Mouse (Mus musculus): ENCODE data around the gene Ephb4.
A peak's percentile ranks its signal among the peaks of the same experiment; 100 is the strongest.

The Ephb4 gene

GRCm38 (mm10) chr5:137373371-137373950 is 23.6 kb downstream of the Ephb4 start:
- no peak for DNase-seq

- peak in 1 of 2 experiments; percentile 27 for DNase-seq
These were observed 24.7 kb downstream of the Ephb4 start for GRCm38 (mm10) chr5:137374521-137375080.

GRCm38 (mm10) chr5:137375627-137376026 is 25.7 kb downstream of the Ephb4 start:
- DNase-seq: peak; percentile 61 to 68

GRCm38 (mm10) chr5:137376198-137376597 is 26.3 kb downstream of the Ephb4 start:
- peak; percentile 47 to 59 for DNase-seq

DNA sequence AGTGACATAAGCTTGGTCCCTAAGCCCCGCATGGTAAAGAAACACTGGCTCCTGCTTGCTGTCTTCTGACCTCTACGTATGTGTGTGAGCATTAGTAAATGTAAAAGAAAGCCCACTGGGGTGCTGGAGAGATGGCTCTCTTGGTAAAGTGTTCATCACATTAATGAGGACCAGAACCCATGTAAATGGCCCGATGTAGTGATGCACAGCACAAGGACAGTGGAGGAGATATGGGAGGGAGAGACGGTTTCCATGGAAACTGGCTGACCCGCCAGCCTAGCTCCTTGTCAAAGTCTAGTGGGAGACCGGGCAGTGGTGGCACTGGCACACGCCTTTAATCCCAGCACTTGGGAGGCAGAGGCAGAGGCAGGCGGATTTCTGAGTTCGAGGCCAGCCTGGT is 26.8 kb downstream of the Ephb4 start:
- peak in 1 of 2 experiments; percentile 36 for DNase-seq

GRCm38 (mm10) chr5:137377176-137377575 is 27.3 kb downstream of the Ephb4 start:
- DNase-seq: peak; percentile 45 to 59

DNA sequence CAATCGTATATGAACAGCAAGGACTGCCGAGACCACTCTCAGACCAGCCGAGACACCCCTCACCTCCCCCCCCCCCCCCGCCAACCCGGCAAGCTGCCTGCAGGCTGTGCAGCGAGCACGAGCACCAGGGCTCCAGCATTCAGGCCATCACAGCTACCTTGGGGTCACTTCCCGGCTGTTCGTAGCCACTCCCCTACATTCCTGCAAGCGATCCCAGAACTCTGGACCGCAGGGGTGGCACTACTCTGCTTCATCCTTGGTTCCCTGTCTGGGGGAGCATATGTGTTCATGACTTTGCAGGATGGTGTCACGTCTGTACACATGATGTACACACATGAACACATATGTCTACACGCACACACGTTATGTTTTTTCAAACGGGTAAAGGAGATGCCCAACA is 27.7 kb downstream of the Ephb4 start:
- DNase-seq: peak in 1 of 2 experiments; percentile 44

DNA sequence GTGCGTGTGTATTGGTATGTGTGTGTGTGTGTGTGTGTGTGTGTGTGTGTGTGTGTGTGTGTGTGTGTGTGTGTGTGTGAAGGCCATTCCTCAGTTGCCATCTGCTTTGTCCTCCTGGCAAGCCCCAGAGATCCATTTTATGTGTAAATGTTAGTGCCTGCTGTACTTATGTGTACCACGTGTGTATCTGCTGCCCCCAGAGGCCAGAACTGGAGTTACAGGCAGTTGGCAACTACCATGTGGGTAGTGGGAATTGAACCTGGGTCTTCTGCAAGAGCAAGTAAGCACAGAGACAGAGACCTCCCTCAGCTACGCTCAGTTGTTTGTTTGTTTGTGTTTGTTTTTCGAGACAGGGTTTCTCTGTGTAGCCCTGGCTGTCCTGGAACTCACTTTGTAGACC is 31.2 kb downstream of the Ephb4 start:
- DNase-seq: peak; percentile 83 to 85

- no peak for DNase-seq
These were observed 33.5 kb downstream of the Ephb4 start for GRCm38 (mm10) chr5:137383441-137383840.

GRCm38 (mm10) chr5:137386712-137387111 is 36.8 kb downstream of the Ephb4 start:
- no peak for DNase-seq

DNA sequence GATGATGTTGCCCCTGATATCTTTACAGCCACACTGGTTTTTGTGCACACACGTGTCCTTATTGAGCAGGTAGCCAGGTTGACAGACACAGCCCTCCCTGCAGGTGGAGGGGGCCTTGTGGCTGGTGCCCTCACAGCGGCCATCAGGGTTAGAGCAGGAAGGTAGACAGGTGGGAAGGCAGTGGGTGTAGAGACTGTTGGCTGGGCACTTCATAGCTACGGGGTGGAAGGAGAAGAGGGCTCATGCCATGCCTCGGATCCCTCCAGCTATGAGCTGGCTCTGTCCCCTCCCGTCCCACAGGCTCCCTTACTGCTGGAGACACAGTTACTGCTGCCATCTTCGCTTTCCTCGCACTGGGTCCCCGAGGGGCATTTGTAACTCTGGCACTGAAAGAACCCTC is 41.7 kb downstream of the Ephb4 start:
- no peak for DNase-seq

DNA sequence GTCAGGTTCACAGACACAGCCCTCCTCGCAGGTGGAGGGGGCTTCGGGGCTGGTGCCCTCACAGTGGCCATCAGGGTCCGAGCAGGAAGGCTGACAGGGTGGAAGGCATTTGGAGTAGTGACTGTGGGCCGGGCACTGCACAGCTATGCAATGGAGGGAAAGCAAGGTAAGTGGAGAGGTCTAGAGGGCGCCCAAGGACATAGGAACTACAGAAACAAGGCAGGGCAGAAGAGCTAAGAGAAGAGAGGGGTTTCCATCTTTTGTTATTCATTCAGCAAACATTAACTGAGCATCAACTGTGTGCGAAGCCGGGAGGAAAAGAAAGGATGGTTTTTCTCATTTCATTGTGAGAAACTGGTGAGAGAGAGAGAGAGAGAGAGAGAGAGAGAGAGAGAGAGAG is 44.5 kb downstream of the Ephb4 start:
- DNase-seq: no peak

- DNase-seq: no peak
These were observed 54.2 kb downstream of the Ephb4 start for GRCm38 (mm10) chr5:137404081-137404480.

DNA sequence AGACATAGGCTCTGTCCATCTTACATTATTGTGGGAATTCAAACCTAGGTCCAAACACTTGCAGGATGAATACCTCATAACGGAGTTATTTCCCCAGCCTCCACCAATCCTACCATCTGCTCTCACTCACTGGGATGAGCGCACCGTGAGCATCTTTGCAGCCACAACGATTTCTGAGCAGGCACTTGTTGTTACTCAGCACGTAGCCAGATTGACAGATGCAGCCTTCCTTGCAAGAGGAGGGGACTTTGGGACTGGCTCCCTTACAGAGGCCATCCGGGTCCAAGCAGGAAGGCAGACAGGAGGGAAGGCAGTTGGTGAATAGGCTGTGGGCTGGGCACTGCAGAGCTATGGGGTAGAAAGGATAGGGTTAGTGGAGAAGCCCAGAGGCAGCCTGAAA is 59.5 kb downstream of the Ephb4 start:
- DNase-seq: no peak

- no peak for DNase-seq
These were observed 60.2 kb downstream of the Ephb4 start for GRCm38 (mm10) chr5:137410066-137410465.

- DNase-seq: no peak
These were observed 60.6 kb downstream of the Ephb4 start for GRCm38 (mm10) chr5:137410549-137410948.

- no peak for DNase-seq
These were observed 61.3 kb downstream of the Ephb4 start for GRCm38 (mm10) chr5:137411235-137411634.

GRCm38 (mm10) chr5:137414253-137414652 is 64.3 kb downstream of the Ephb4 start:
- no peak for DNase-seq

- DNase-seq: peak; percentile 42 to 55
These were observed 69.2 kb downstream of the Ephb4 start for GRCm38 (mm10) chr5:137419105-137419504.

GRCm38 (mm10) chr5:137419841-137420240 is 69.9 kb downstream of the Ephb4 start:
- no peak for DNase-seq

DNA sequence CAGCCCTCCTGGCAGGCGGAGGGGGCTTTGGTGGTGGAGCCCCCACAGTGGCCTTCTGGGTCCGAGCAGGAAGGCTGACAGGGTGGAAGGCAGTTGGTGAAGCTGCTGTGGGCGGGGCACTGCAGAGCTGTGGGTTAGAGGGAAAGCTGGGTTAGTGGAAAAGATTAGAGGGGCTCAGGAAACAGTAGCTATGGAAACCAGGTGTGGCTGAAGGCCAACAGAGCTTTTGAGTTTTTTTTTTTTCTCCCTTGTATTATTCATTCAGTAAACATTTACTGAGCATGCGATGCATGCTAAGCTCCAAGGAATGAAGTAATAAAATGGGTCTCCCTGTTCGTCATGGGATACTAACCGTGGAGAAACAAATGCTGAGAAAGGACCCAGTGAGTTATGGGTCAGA is 75.7 kb downstream of the Ephb4 start:
- DNase-seq: no peak

All from kidney, postnatal 4 days (tissue).